ENCODE assay signal across 13 mouse cellular contexts in the genomic region with DNA sequence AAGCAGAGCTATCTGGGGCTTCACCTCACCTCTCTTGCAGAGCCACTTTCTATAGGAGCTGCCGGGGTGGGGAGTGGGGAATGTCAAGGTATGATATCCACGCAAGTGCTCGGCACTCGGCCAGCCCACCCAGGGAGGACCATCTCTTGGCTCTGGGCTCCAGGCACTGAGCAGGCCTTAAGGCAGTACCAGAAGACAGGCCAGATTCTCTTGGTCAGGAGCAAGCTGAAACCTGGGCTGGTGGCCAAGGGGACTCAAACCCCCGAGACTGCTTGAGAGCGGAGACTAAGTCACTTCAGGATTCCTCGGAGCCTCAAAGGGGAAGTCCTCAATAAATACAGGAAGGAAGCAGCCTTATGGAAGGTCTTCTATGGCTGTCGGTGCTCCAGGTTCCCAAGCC. TPM values are rescaled to one million over a fixed set of nuclear protein-coding genes. Genes with fewer than 3 reads are reported as not detected.
DNase-seq lines count a peak whose midpoint lies in the region; ATAC-seq and TF ChIP-seq lines count a peak whose summit lies in the region.
"Had no signal": no experiment of that assay in that cellular context is flagged by ENCODE, and none has a peak within 500 bp of the region (broad histone marks: within the 10 kb centered on the region; RNA-seq: fewer than 3 reads in every experiment).

No protein-coding gene starts in this region.

- H3K9me3 ChIP-seq in hindbrain, embryonic 10.5 days, result no peaks in the 10 kb centered on the region
- no peaks in the 10 kb centered on the region for H3K9me3 ChIP-seq in hindbrain, postnatal 0 days (ENCODE audit: low read length)
- no peaks in the 10 kb centered on the region for H3K9me3 ChIP-seq in lung, embryonic 14.5 days (ENCODE audit: low read depth, low read length)
- H3K9me3 ChIP-seq in neural tube, embryonic 13.5 days, result no peaks in the 10 kb centered on the region
- H3K9me3 ChIP-seq in neural tube, embryonic 15.5 days (replicated peaks), result no peaks in the 10 kb centered on the region
- H3K9me3 ChIP-seq in intestine, embryonic 15.5 days, result no peaks in the 10 kb centered on the region
- H3K9me3 ChIP-seq: heart, embryonic 15.5 days; limb, embryonic 12.5 days had no signal

- peaks cover 75% of the 10 kb centered on the region for H3K4me1 ChIP-seq in hindbrain, embryonic 10.5 days (replicated peaks)
- no peaks in the 10 kb centered on the region for H3K4me1 ChIP-seq in hindbrain, postnatal 0 days (ENCODE audit: insufficient read depth, low read length)
- 0 out of 2 replicates have a peak, but pooled peaks cover 8% of the 10 kb centered on the region for H3K4me1 ChIP-seq in lung, embryonic 14.5 days (ENCODE audit: insufficient read depth)
- H3K4me1 ChIP-seq in lung, adult 2 months (ENCODE audit: control insufficient read depth, insufficient read depth, low read length), result no peaks in the 10 kb centered on the region
- H3K4me1 ChIP-seq in neural tube, embryonic 13.5 days (replicated peaks), result peaks cover 35% of the 10 kb centered on the region
- peaks cover 14% of the 10 kb centered on the region for H3K4me1 ChIP-seq in neural tube, embryonic 15.5 days
- H3K4me1 ChIP-seq in intestine, embryonic 15.5 days (replicated peaks), result peaks cover 10% of the 10 kb centered on the region

- TF ChIP-seq CTCF in hindbrain, postnatal 0 days (IDR thresholded peaks at IDR 0.05; ENCODE audit: low read depth), result no peak
- no peak for TF ChIP-seq CTCF in lung, embryonic 14.5 days (IDR thresholded peaks at IDR 0.05; ENCODE audit: low read depth)
- no peak for TF ChIP-seq CTCF in lung, adult 2 months (IDR thresholded peaks at IDR 0.05; ENCODE audit: insufficient read depth, low read length)

- no peak for ATAC-seq in hindbrain, postnatal 0 days
- ATAC-seq in lung, embryonic 14.5 days (ENCODE audit: insufficient read depth), result peak; percentile 35; the same call in 1 of the 2 replicates
- ATAC-seq in neural tube, embryonic 13.5 days (ENCODE audit: low read depth), result no peak
- ATAC-seq in neural tube, embryonic 15.5 days (ENCODE audit: low FRiP score), result no peak
- peak; percentile 12 for ATAC-seq in intestine, embryonic 15.5 days

- WGBS in hindbrain, embryonic 10.5 days, result 37% methylated on average over 8 of the region's 8 CpGs
- WGBS in hindbrain, postnatal 0 days, result 53% methylated on average over 8 of the region's 8 CpGs
- WGBS in lung, embryonic 14.5 days, result 22% methylated on average over 8 of the region's 8 CpGs
- 61% methylated on average over 8 of the region's 8 CpGs for WGBS in lung, adult 2 months
- 46% methylated on average over 8 of the region's 8 CpGs for WGBS in neural tube, embryonic 13.5 days
- WGBS in neural tube, embryonic 15.5 days, result 43% methylated on average over 8 of the region's 8 CpGs
- 60% methylated on average over 8 of the region's 8 CpGs for WGBS in intestine, embryonic 15.5 days

- H3K27ac ChIP-seq in hindbrain, embryonic 10.5 days, result peak overlapping the region; percentile 88
- no peak overlapping the region for H3K27ac ChIP-seq in hindbrain, postnatal 0 days
- peak overlapping the region; percentile 73 for H3K27ac ChIP-seq in lung, embryonic 14.5 days (ENCODE audit: low read depth)
- H3K27ac ChIP-seq in neural tube, embryonic 13.5 days (replicated peaks), result peak overlapping the region; percentile 33
- no peak overlapping the region for H3K27ac ChIP-seq in neural tube, embryonic 15.5 days (replicated peaks)
- 0 out of 2 replicates have a peak overlapping the region, but pooled peaks have one; percentile 32 for H3K27ac ChIP-seq in intestine, embryonic 15.5 days
- H3K27ac ChIP-seq: heart, embryonic 15.5 days; liver, embryonic 14.5 days had no signal

- H3K36me3 ChIP-seq in hindbrain, embryonic 10.5 days, result no peaks in the 10 kb centered on the region
- H3K36me3 ChIP-seq in hindbrain, postnatal 0 days (ENCODE audit: insufficient read depth, low read length), result no peaks in the 10 kb centered on the region
- no peaks in the 10 kb centered on the region for H3K36me3 ChIP-seq in lung, embryonic 14.5 days (ENCODE audit: insufficient read depth)
- H3K36me3 ChIP-seq in neural tube, embryonic 13.5 days, result no peaks in the 10 kb centered on the region
- no peaks in the 10 kb centered on the region for H3K36me3 ChIP-seq in neural tube, embryonic 15.5 days
- no peaks in the 10 kb centered on the region for H3K36me3 ChIP-seq in intestine, embryonic 15.5 days
- H3K36me3 ChIP-seq: heart, embryonic 15.5 days; limb, embryonic 12.5 days had no signal

- no peak for TF ChIP-seq POLR2A in lung, adult 2 months (IDR thresholded peaks at IDR 0.05; ENCODE audit: borderline replicate concordance, extremely low read depth, low read depth, low read length)

- H3K4me3 ChIP-seq in hindbrain, embryonic 10.5 days, result peak overlapping the region; percentile 1; the same call in 1 of the 2 replicates
- no peak overlapping the region for H3K4me3 ChIP-seq in hindbrain, postnatal 0 days (ENCODE audit: low read length)
- H3K4me3 ChIP-seq in lung, embryonic 14.5 days (ENCODE audit: low read depth, low read length), result no peak overlapping the region
- no peak overlapping the region for H3K4me3 ChIP-seq in lung, adult 2 months (replicated peaks; ENCODE audit: extremely low read depth, low read depth, low read length)
- H3K4me3 ChIP-seq in neural tube, embryonic 13.5 days, result no peak overlapping the region
- H3K4me3 ChIP-seq in neural tube, embryonic 15.5 days (replicated peaks), result no peak overlapping the region
- H3K4me3 ChIP-seq in intestine, embryonic 15.5 days (replicated peaks), result no peak overlapping the region
- H3K4me3 ChIP-seq: heart, embryonic 15.5 days; limb, embryonic 12.5 days had no signal

- no peak for DNase-seq in hindbrain, embryonic 10.5 days (ENCODE audit: low spot score)
- DNase-seq in hindbrain, postnatal 0 days (ENCODE audit: low spot score), result no peak
- peak; percentile 77 for DNase-seq in lung, embryonic 14.5 days
- no peak for DNase-seq in lung, adult 2 months
- no peak for DNase-seq in cerebellum, adult 18-20 months
- DNase-seq: gastrocnemius, postnatal 36 days; layer of hippocampus, postnatal 36 days had no signal

- H3K4me2 ChIP-seq in hindbrain, postnatal 0 days (ENCODE audit: low read depth, low read length), result no peak overlapping the region
- no peak overlapping the region for H3K4me2 ChIP-seq in lung, embryonic 14.5 days
- no peak overlapping the region for H3K4me2 ChIP-seq in neural tube, embryonic 13.5 days
- no peak overlapping the region for H3K4me2 ChIP-seq in neural tube, embryonic 15.5 days
- no peak overlapping the region for H3K4me2 ChIP-seq in intestine, embryonic 15.5 days (replicated peaks)
- H3K4me2 ChIP-seq: heart, embryonic 15.5 days; limb, embryonic 12.5 days had no signal

- H3K9ac ChIP-seq in hindbrain, postnatal 0 days (replicated peaks; ENCODE audit: low read length), result no peak overlapping the region
- no peak overlapping the region for H3K9ac ChIP-seq in lung, embryonic 14.5 days
- H3K9ac ChIP-seq in neural tube, embryonic 13.5 days, result no peak overlapping the region
- no peak overlapping the region for H3K9ac ChIP-seq in neural tube, embryonic 15.5 days (replicated peaks)
- no peak overlapping the region for H3K9ac ChIP-seq in intestine, embryonic 15.5 days
- H3K9ac ChIP-seq: heart, embryonic 15.5 days; limb, embryonic 12.5 days; liver, embryonic 14.5 days had no signal

- peaks cover 98% of the 10 kb centered on the region for H3K27me3 ChIP-seq in hindbrain, embryonic 10.5 days (ENCODE audit: insufficient read depth, poor library complexity, severe bottlenecking)
- H3K27me3 ChIP-seq in hindbrain, postnatal 0 days (ENCODE audit: insufficient read depth, low read length), result no peaks in the 10 kb centered on the region
- no peaks in the 10 kb centered on the region for H3K27me3 ChIP-seq in lung, embryonic 14.5 days (ENCODE audit: insufficient read depth, low read length)
- H3K27me3 ChIP-seq in neural tube, embryonic 13.5 days, result peaks cover 51% of the 10 kb centered on the region
- H3K27me3 ChIP-seq in neural tube, embryonic 15.5 days (replicated peaks), result peaks cover 14% of the 10 kb centered on the region; the same call in 1 of the 2 replicates
- peaks cover 10% of the 10 kb centered on the region; the same call in 1 of the 2 replicates for H3K27me3 ChIP-seq in intestine, embryonic 15.5 days (replicated peaks)
- H3K27me3 ChIP-seq: heart, embryonic 15.5 days had no signal

RNA-seq across cellular contexts. Expression of a gene that starts 13.1 kb away (rescaled TPM):
- 188 and 192 TPM in 2 replicates for polyA plus RNA-seq in hindbrain, embryonic 10.5 days (2016; fragmentation: Nextera tagmentation; extraction: Ambion mirVana)
- 194 and 216 TPM in 2 replicates for total RNA-seq in hindbrain, postnatal 0 days (2014; rRNA removed)
- 335 and 344 TPM in 2 replicates for polyA plus RNA-seq in hindbrain, postnatal 0 days (2015; fragmentation: Nextera tagmentation; extraction: Ambion mirVana)
- polyA plus RNA-seq in lung, embryonic 14.5 days (2014; fragmentation: Nextera tagmentation; extraction: Ambion mirVana), result 160 and 162 TPM in 2 replicates
- 29.0 and 41.4 TPM in 2 replicates for polyA plus RNA-seq in lung, adult 2 months (2012; rRNA removed)
- 321 and 339 TPM in 2 replicates for polyA plus RNA-seq in neural tube, embryonic 13.5 days (2015; fragmentation: Nextera tagmentation; extraction: Ambion mirVana)
- polyA plus RNA-seq in neural tube, embryonic 15.5 days (2015; fragmentation: Nextera tagmentation; extraction: Ambion mirVana), result 313 and 347 TPM in 2 replicates
- polyA plus RNA-seq in intestine, embryonic 15.5 days (2015; fragmentation: Nextera tagmentation; extraction: Ambion mirVana), result 152 and 158 TPM in 2 replicates

Comparison
In these comparisons a context has a peak if more than half of its experiments do, and no peak if none do; other contexts are left out.
1. H3K27ac ChIP-seq: peak in hindbrain, embryonic 10.5 days (single experiment), lung, embryonic 14.5 days (single experiment), neural tube, embryonic 13.5 days (single experiment) and intestine, embryonic 15.5 days (single experiment); none in hindbrain, postnatal 0 days (single experiment) and neural tube, embryonic 15.5 days (single experiment).
2. ATAC-seq: peak in lung, embryonic 14.5 days (single experiment) and intestine, embryonic 15.5 days (single experiment); none in hindbrain, postnatal 0 days (single experiment), neural tube, embryonic 13.5 days (single experiment) and neural tube, embryonic 15.5 days (single experiment).